Mouse (Mus musculus): ENCODE data around the gene Gm3072. TPM values are rescaled to one million over a fixed set of nuclear protein-coding genes. Genes with fewer than 3 reads are reported as not detected.
"Not testable (repeated sequence)": the region's sequence is repeated elsewhere in the genome, so short reads cannot be mapped to it uniquely, and the experiment has no call there.

Gm3072 gene
- total RNA-seq (2021): not detected
- long read RNA-seq, experiment 1: 0 reads
- long read RNA-seq, experiment 2: 0 reads

GRCm38 (mm10) chr14:41624512-41624911 is at the start of gene Gm3072:
TSS of gene Gm3072 (minus strand) at chr14:41624612.
- DNase-seq; H3K27ac ChIP-seq; intact Hi-C loops (cut with DNase I); H3K4me3 ChIP-seq: not testable (repeated sequence)

- DNase-seq; H3K27ac ChIP-seq; intact Hi-C loops (cut with DNase I): not testable (repeated sequence)
Observed at GRCm38 (mm10) chr14:41648176-41648575, 23.8 kb upstream of the Gm3072 start.

GRCm38 (mm10) chr14:41646387-41646786 is 22.0 kb upstream of the Gm3072 start, which contains the start of gene Gm3676:
TSS of gene Gm3676 (minus strand) at chr14:41646487.
- DNase-seq; H3K4me3 ChIP-seq; intact Hi-C loops (cut with DNase I); H3K27ac ChIP-seq: not testable (repeated sequence)

More at GRCm38 (mm10) chr14:41648176-41648575, 23.8 kb upstream of the Gm3072 start:
- H3K4me3 ChIP-seq: not testable (repeated sequence)

- H3K4me3 ChIP-seq; H3K27ac ChIP-seq; intact Hi-C loops (cut with DNase I): not testable (repeated sequence)
- DNase-seq: peak; percentile 18
Observed at GRCm38 (mm10) chr14:41630144-41630543, 5.7 kb upstream of the Gm3072 start.

GRCm38 (mm10) chr14:41622535-41622934 is 1.9 kb downstream of the Gm3072 start:
- H3K4me3 ChIP-seq; DNase-seq; H3K27ac ChIP-seq; intact Hi-C loops (cut with DNase I): not testable (repeated sequence)

- intact Hi-C loops (cut with DNase I); DNase-seq; H3K27ac ChIP-seq; H3K4me3 ChIP-seq: not testable (repeated sequence)
Observed at GRCm38 (mm10) chr14:41610690-41611089, 13.7 kb downstream of the Gm3072 start.

- H3K4me3 ChIP-seq; H3K27ac ChIP-seq; DNase-seq; intact Hi-C loops (cut with DNase I): not testable (repeated sequence)
Observed at GRCm38 (mm10) chr14:41600935-41601334, 23.5 kb downstream of the Gm3072 start.

GRCm38 (mm10) chr14:41586346-41586745 is 38.1 kb downstream of the Gm3072 start:
- H3K4me3 ChIP-seq; DNase-seq; H3K27ac ChIP-seq; intact Hi-C loops (cut with DNase I): not testable (repeated sequence)

GRCm38 (mm10) chr14:41572911-41573310 is 51.5 kb downstream of the Gm3072 start, which contains the start of gene 1700049E17Rik2:
TSS of gene 1700049E17Rik2 (plus strand) at chr14:41573211.
- H3K4me3 ChIP-seq; intact Hi-C loops (cut with DNase I); DNase-seq; H3K27ac ChIP-seq: not testable (repeated sequence)

Other genes with a start within 250 kb of the Gm3072 start
- not detected for gene Gm7945, start 238.2 kb downstream of the Gm3072 start, total RNA-seq (2021)
- not detected for gene Gm6482, start 216.3 kb downstream of the Gm3072 start, total RNA-seq (2021)
- not detected for gene Gm7954, start 171.1 kb downstream of the Gm3072 start, total RNA-seq (2021)
- not detected for gene Gm3486, start 135.1 kb downstream of the Gm3072 start, total RNA-seq (2021)
- gene Gm7970, start 69.0 kb downstream of the Gm3072 start, total RNA-seq (2021): not detected
- not detected for gene 1700049E17Rik2, start 51.4 kb downstream of the Gm3072 start, total RNA-seq (2021)
- not detected for gene Gm3676, start 21.9 kb upstream of the Gm3072 start, total RNA-seq (2021)
- not detected for gene Gm8068, start 77.3 kb upstream of the Gm3072 start, total RNA-seq (2021)
- not detected for gene Gm7929, start 126.0 kb upstream of the Gm3072 start, total RNA-seq (2021)
- gene Gm47189, start 147.8 kb upstream of the Gm3072 start, total RNA-seq (2021): not detected

Measured in gastrocnemius, adult 2 months (tissue).